Mouse (Mus musculus) MEL (cell line): ENCODE results near the gene Hist1h3b. TPM values are rescaled to one million over a fixed set of nuclear protein-coding genes. Genes with fewer than 3 reads are reported as not detected.

Experiments
- DNase-seq: peaks from one replicate; pipeline ENCODE4 v3.0.0; 2011; ENCODE audit warnings: low read depth, low spot score
- H3K27ac ChIP-seq: 2 replicates; pipeline ENCODE4 v1.5.1; 2012; ENCODE audit warnings: low read depth, mild to moderate bottlenecking, control low read depth, low read length, moderate library complexity; ENCODE audit not compliant: control insufficient read depth
- H3K27me3 ChIP-seq, 2 experiments: fragments of 150-350 bp in 1 of 2; sonication (generic) in 1 of 2; 2 replicates each; pipeline ENCODE4 v1.6.1; 2012; ENCODE audit warnings: low read length in 2 of 2, mild to moderate bottlenecking in 2 of 2, improper control_type of control experiment in 1 of 2, moderate library complexity in 1 of 2; ENCODE audit not compliant: insufficient read depth in 2 of 2, control insufficient read depth in 1 of 2
- H3K36me3 ChIP-seq, 2 experiments: 2 replicates each; pipeline ENCODE4 v1.6.1; 2012 to 2014; ENCODE audit warnings: low read length in 2 of 2, improper control_type of control experiment in 1 of 2, inconsistent platforms in 1 of 2, mild to moderate bottlenecking in 1 of 2; ENCODE audit not compliant: insufficient read depth in 2 of 2, control insufficient read depth in 1 of 2
- H3K4me1 ChIP-seq, 2 experiments: fragments of 150-350 bp in 1 of 2; sonication (generic) in 1 of 2; 2 replicates each; pipeline ENCODE4 v1.6.1; 2012; ENCODE audit warnings: low read length in 2 of 2, improper control_type of control experiment in 1 of 2, mild to moderate bottlenecking in 1 of 2; ENCODE audit not compliant: insufficient read depth in 2 of 2, control insufficient read depth in 1 of 2
- H3K4me3 ChIP-seq, 2 experiments: fragments of 150-350 bp in 1 of 2; sonication (generic) in 1 of 2; 2 replicates each; pipeline ENCODE4 v1.5.1; 2012; ENCODE audit warnings: low read depth in 2 of 2, low read length in 2 of 2, mild to moderate bottlenecking in 2 of 2, moderate library complexity in 2 of 2, control low read depth in 1 of 2, improper control_type of control experiment in 1 of 2; ENCODE audit not compliant: control insufficient read depth in 1 of 2, insufficient read depth in 1 of 2
- H3K79me2 ChIP-seq: 2 replicates; pipeline ENCODE4 v1.6.1; 2012; ENCODE audit warnings: mild to moderate bottlenecking, low read length, moderate library complexity; ENCODE audit not compliant: control insufficient read depth, poor library complexity, insufficient read depth
- H3K9ac ChIP-seq: 2 replicates; pipeline ENCODE4 v1.6.1; 2012; ENCODE audit warnings: low read depth, mild to moderate bottlenecking, control low read depth, low read length, moderate library complexity; ENCODE audit not compliant: control insufficient read depth, poor library complexity, severe bottlenecking
- H3K9me3 ChIP-seq: fragments of 150-350 bp; sonication (generic); replicated peaks from 2 replicates; pipeline ENCODE4 v1.6.1; 2012; ENCODE audit warnings: mild to moderate bottlenecking, low read length, improper control_type of control experiment, moderate library complexity; ENCODE audit not compliant: insufficient read depth
- BHLHE40 ChIP-seq: IDR thresholded peaks from 2 replicates; pipeline ENCODE4 v1.6.1; 2012; ENCODE audit warnings: low read depth, mild to moderate bottlenecking, inconsistent platforms, low read length, improper control_type of control experiment, borderline replicate concordance
- CHD1 ChIP-seq: IDR thresholded peaks from 2 replicates; pipeline ENCODE4 v1.6.1; 2012; ENCODE audit warnings: low read depth, mild to moderate bottlenecking, inconsistent platforms, low read length, improper control_type of control experiment
- CTCF ChIP-seq, 3 experiments: IDR thresholded peaks in 2 of 3; conservative IDR thresholded peaks in 1 of 3; 2 replicates each; pipeline ENCODE4 v1.5.1; 2011 to 2012; ENCODE audit warnings: low read length in 3 of 3, low read depth in 2 of 3, mild to moderate bottlenecking in 2 of 3, improper control_type of control experiment in 1 of 3, inconsistent platforms in 1 of 3, mixed read lengths in 1 of 3, moderate library complexity in 1 of 3; ENCODE audit not compliant: control insufficient read depth in 1 of 3, insufficient read depth in 1 of 3, poor library complexity in 1 of 3, severe bottlenecking in 1 of 3
- ELF1 ChIP-seq: IDR thresholded peaks from 2 replicates; pipeline ENCODE4 v1.6.1; 2014; ENCODE audit warnings: low read depth, mild to moderate bottlenecking, inconsistent platforms, low read length, improper control_type of control experiment, moderate library complexity
- ETS1 ChIP-seq: IDR thresholded peaks from 2 replicates; pipeline ENCODE4 v1.6.1; 2012; ENCODE audit warnings: low read depth, mild to moderate bottlenecking, inconsistent platforms, low read length, improper control_type of control experiment, moderate library complexity
- GABPA ChIP-seq: IDR thresholded peaks from 2 replicates; pipeline ENCODE4 v1.6.1; 2012; ENCODE audit warnings: low read depth, mild to moderate bottlenecking, inconsistent platforms, low read length, improper control_type of control experiment, moderate library complexity
- GATA1 ChIP-seq: IDR thresholded peaks from 2 replicates; pipeline ENCODE4 v1.6.1; 2011; ENCODE audit warnings: low read depth, low read length, improper control_type of control experiment
- HCFC1 ChIP-seq: IDR thresholded peaks from 2 replicates; pipeline ENCODE4 v1.6.1; 2012; ENCODE audit warnings: low read depth, mild to moderate bottlenecking, inconsistent platforms, low read length, improper control_type of control experiment, moderate library complexity
- MAZ ChIP-seq: IDR thresholded peaks from 2 replicates; pipeline ENCODE4 v1.6.1; 2012; ENCODE audit warnings: low read depth, mild to moderate bottlenecking, inconsistent platforms, low read length, improper control_type of control experiment
- MEF2A ChIP-seq: IDR thresholded peaks from 2 replicates; pipeline ENCODE4 v1.6.1; 2014; ENCODE audit warnings: low read depth, mild to moderate bottlenecking, inconsistent platforms, low read length, improper control_type of control experiment; ENCODE audit not compliant: poor library complexity, insufficient replicate concordance, severe bottlenecking; ENCODE audit errors: extremely low read depth
- MXI1 ChIP-seq: IDR thresholded peaks from 2 replicates; pipeline ENCODE4 v1.6.1; 2011; ENCODE audit warnings: mild to moderate bottlenecking, low read depth, low read length, improper control_type of control experiment
- POLR2A ChIP-seq, 2 experiments: IDR thresholded peaks; 2 replicates each; pipeline ENCODE4 v1.6.1; 2011 to 2012; ENCODE audit warnings: low read length in 2 of 2, mild to moderate bottlenecking in 2 of 2, control low read depth in 1 of 2, improper control_type of control experiment in 1 of 2, low read depth in 1 of 2, moderate library complexity in 1 of 2; ENCODE audit not compliant: control insufficient read depth in 1 of 2, insufficient read depth in 1 of 2, poor library complexity in 1 of 2
- POLR2AphosphoS2 ChIP-seq: IDR thresholded peaks from 2 replicates; pipeline ENCODE4 v1.6.1; 2011; ENCODE audit warnings: low read length, improper control_type of control experiment
- POLR2AphosphoS5 ChIP-seq: IDR thresholded peaks from 2 replicates; pipeline ENCODE4 v1.6.1; 2012; ENCODE audit warnings: low read depth, borderline replicate concordance, mild to moderate bottlenecking, inconsistent platforms, low read length, moderate library complexity, mixed read lengths
- SIN3A ChIP-seq: IDR thresholded peaks from 2 replicates; pipeline ENCODE4 v1.6.1; 2012; ENCODE audit warnings: low read length, improper control_type of control experiment, inconsistent platforms
- SMC3 ChIP-seq: IDR thresholded peaks from 2 replicates; pipeline ENCODE4 v1.6.1; 2011; ENCODE audit warnings: low read depth, low read length, improper control_type of control experiment
- TAL1 ChIP-seq: IDR thresholded peaks from 2 replicates; pipeline ENCODE4 v1.6.1; 2012; ENCODE audit warnings: mild to moderate bottlenecking, inconsistent platforms, low read length, moderate library complexity, mixed read lengths
- TBP ChIP-seq: IDR thresholded peaks from 2 replicates; pipeline ENCODE4 v1.8.0; 2011; ENCODE audit warnings: low read depth, low read length, improper control_type of control experiment
- UBTF ChIP-seq: IDR thresholded peaks from 2 replicates; pipeline ENCODE4 v1.6.1; 2012; ENCODE audit warnings: low read depth, mild to moderate bottlenecking, inconsistent platforms, low read length, improper control_type of control experiment, moderate library complexity, borderline replicate concordance; ENCODE audit not compliant: insufficient read depth
- USF2 ChIP-seq, 2 experiments: IDR thresholded peaks; 2 replicates each; pipeline ENCODE4 v1.6.1; 2011 to 2012; ENCODE audit warnings: improper control_type of control experiment in 2 of 2, low read length in 2 of 2, borderline replicate concordance in 1 of 2, inconsistent platforms in 1 of 2, low read depth in 1 of 2, mild to moderate bottlenecking in 1 of 2; ENCODE audit not compliant: insufficient read depth in 1 of 2
- ZKSCAN1 ChIP-seq: IDR thresholded peaks from 2 replicates; pipeline ENCODE4 v1.6.1; 2012; ENCODE audit warnings: low read depth, mild to moderate bottlenecking, inconsistent platforms, low read length, improper control_type of control experiment, moderate library complexity
- ZMIZ1 ChIP-seq: IDR thresholded peaks from 2 replicates; pipeline ENCODE4 v1.6.1; 2012; ENCODE audit warnings: low read depth, mild to moderate bottlenecking, inconsistent platforms, low read length, improper control_type of control experiment, moderate library complexity
- ZNF384 ChIP-seq: IDR thresholded peaks from 2 replicates; pipeline ENCODE4 v1.6.1; 2012; ENCODE audit warnings: low read depth, mild to moderate bottlenecking, inconsistent platforms, low read length, improper control_type of control experiment
- polyA plus RNA-seq, 2 experiments: library from polyadenylated mRNA; stranded (reverse) in 1 of 2; unstranded in 1 of 2; fragments of >175 nt in 1 of 2; fragments of >200 nt in 1 of 2; gene quantifications; 2 replicates each; pipeline versions ENCODE4 v1.2.1 to v1.2.4; 2012; ENCODE audit warnings: low replicate concordance in 2 of 2, low read depth in 1 of 2; ENCODE audit not compliant: insufficient read length in 2 of 2, insufficient read depth in 1 of 2, missing spikeins in 1 of 2
- total RNA-seq: library from RNA; depleted of rRNA; stranded (reverse); fragments of 300-350 nt; gene quantifications from 2 replicates; pipeline ENCODE4 v1.2.3, GENCODE M21; 2012

Gene Hist1h3b
- total and polyA plus RNA-seq, 3 experiments = 6.6 to 1,725 TPM; not detected in 1

DNA sequence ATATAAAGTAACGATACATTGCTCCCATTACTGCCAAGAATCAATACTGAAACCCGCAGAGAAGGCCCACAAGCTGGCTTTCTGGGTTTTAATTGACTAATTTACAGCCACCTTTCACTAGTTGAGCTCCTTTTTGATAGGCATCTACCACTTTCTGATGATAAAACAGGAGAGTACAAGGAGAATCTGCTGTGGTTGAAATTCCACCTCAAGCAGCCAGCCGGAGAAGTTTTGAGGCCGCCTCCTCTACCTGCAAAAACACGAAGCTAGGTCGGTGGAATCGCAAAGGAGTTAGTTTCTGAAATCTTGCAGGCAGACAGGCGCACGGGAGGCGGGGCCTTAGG, 11.1 kb downstream of the Hist1h3b start:
- peak overlapping the region; percentile 98 for H3K27ac ChIP-seq
- no peaks in the 10 kb centered on the region for H3K9me3 ChIP-seq
- no peak for TF ChIP-seq CHD1
- TF ChIP-seq BHLHE40 = no peak
- no peak for TF ChIP-seq SIN3A
- no peak for TF ChIP-seq GATA1
- TF ChIP-seq, all 39 proteins: peak for 0
- Histone ChIP-seq H3K4me3 (peak overlapping the region; percentile 4 to 33), H3K36me3 (peaks cover 0 to 35% of the 10 kb centered on the region in 2 experiments; a peak in 2 of 4 replicates), H3K4me1 (peaks cover 2 to 13% of the 10 kb centered on the region in 2 experiments; a peak in 3 of 4 replicates), H3K9ac (peak overlapping the region; percentile 72), H3K79me2 (no peaks in the 10 kb centered on the region; the same call in 1 of the 2 replicates), H3K27me3 (no peaks in the 10 kb centered on the region)
- DNase-seq = no peak

DNA sequence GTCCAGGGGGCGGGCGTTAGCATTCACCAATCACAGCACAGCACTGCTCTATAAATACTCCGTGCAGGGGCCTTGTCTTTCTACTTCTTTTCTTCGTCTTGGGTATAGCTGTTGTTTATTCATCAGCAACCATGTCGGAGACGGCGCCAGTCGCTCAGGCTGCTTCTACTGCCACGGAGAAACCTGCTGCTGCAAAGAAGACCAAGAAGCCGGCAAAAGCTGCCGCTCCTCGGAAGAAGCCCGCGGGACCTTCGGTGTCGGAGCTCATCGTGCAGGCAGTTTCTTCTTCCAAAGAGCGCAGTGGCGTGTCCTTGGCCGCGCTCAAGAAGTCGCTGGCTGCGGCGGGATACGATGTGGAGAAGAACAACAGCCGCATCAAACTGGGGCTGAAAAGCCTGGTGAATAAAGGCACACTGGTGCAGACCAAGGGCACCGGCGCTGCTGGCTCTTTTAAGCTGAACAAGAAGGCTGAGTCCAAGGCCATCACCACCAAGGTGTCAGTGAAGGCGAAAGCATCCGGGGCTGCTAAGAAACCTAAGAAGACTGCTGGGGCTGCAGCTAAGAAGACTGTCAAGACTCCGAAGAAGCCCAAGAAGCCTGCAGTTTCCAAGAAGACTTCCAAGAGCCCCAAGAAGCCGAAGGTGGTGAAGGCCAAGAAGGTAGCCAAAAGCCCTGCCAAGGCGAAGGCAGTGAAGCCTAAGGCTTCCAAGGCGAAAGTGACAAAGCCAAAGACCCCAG, 11.7 kb downstream of the Hist1h3b start, which contains the start of gene Hist1h1a:
Hist1h1a (plus strand) TSS at position 81 of the 738 bp plus-strand sequence.
- no peak for TF ChIP-seq SMC3
- no peak for TF ChIP-seq HCFC1
- no peak for TF ChIP-seq POLR2AphosphoS2
- TF ChIP-seq GABPA = no peak
- TF ChIP-seq USF2 (IDR thresholded peaks at IDR 0.05; ENCODE audit: borderline replicate concordance in 1 of 2, insufficient read depth in 1 of 2, low read depth in 1 of 2, low read length in 2 of 2) = no peak
- peak; percentile 99 for TF ChIP-seq TBP
- peak; percentile 99 for TF ChIP-seq UBTF
- peak; percentile 98; the same call in 1 of the 2 replicates for TF ChIP-seq POLR2AphosphoS5
- TF ChIP-seq CTCF (IDR thresholded peaks at IDR 0.05 in 2 of 3, conservative IDR thresholded peaks at IDR 0.05 in 1 of 3; ENCODE audit: control insufficient read depth in 1 of 3, insufficient read depth in 1 of 3, low read depth in 2 of 3, low read length in 3 of 3, poor library complexity in 1 of 3, severe bottlenecking in 1 of 3) = 0 out of 6 replicates have a peak, but pooled peaks of 1 of the 3 experiments have one; percentile 8
- no peak for TF ChIP-seq MEF2A
- TF ChIP-seq ETS1 = no peak
- TF ChIP-seq POLR2A (IDR thresholded peaks at IDR 0.05; ENCODE audit: control insufficient read depth in 1 of 2, insufficient read depth in 1 of 2, low read depth in 1 of 2, low read length in 2 of 2, poor library complexity in 1 of 2) = peak; percentile 95 to 99
- TF ChIP-seq ZNF384 = no peak
- TF ChIP-seq ZKSCAN1 = no peak
- TF ChIP-seq TAL1 = no peak
- no peak for TF ChIP-seq ELF1
- TF ChIP-seq MXI1 = no peak
- TF ChIP-seq SIN3A = no peak
- TF ChIP-seq ZMIZ1 = no peak
- no peak for TF ChIP-seq MAZ
- H3K36me3 ChIP-seq = peaks cover 0 to 35% of the 10 kb centered on the region in 2 experiments; a peak in 2 of 4 replicates
- peak within 1 kb of the TSS; percentile 5 to 41 for H3K4me3 ChIP-seq
- H3K4me1 ChIP-seq = peaks cover 4 to 18% of the 10 kb centered on the region in 2 experiments
- peak within 1 kb of the TSS; percentile 85 for H3K9ac ChIP-seq
- DNase-seq = peak; percentile 95
- H3K79me2 ChIP-seq = no peaks in the 10 kb centered on the region; the same call in 1 of the 2 replicates
- H3K27ac ChIP-seq = peak within 1 kb of the TSS; percentile 98
- no peaks in the 10 kb centered on the region for H3K9me3 ChIP-seq
- H3K27me3 ChIP-seq = no peaks in the 10 kb centered on the region
